Mouse (Mus musculus) Patski (cell line): Measurements from ENCODE around the gene Ces1g. TPM values are rescaled to one million over a fixed set of nuclear protein-coding genes. Genes with fewer than 3 reads are reported as not detected.

Source experiments
- ATAC-seq: fragments of 100-300 bp; one replicate; pipeline ENCODE4 v1.8.0; 2021
- CTCF ChIA-PET: fragments of 350-600 bp; sonication (Branson Sonifier 250); formaldehyde crosslinking; loops from one replicate; lab custom pipeline; 2022; ENCODE audit warnings: inconsistent platforms; lab: Charles Lee
- POLR2A ChIA-PET: fragments of 350-600 bp; sonication (Branson Sonifier 250); formaldehyde crosslinking; loops from one replicate; lab custom pipeline; 2022; ENCODE audit warnings: antibody characterized with exemption, inconsistent platforms; lab: Charles Lee
- DNase-seq: peaks from one replicate; pipeline ENCODE4 v3.0.0-alpha.2; 2011; ENCODE audit warnings: low read depth, low spot score
- H3K27me3 ChIP-seq: fragments of 371-371 bp; one replicate; pipeline ENCODE4 v1.5.1; 2021
- CTCF ChIP-seq: fragments of 100-300 bp; IDR thresholded peaks from one replicate; pipeline ENCODE4 v1.5.1; 2021
- in situ Hi-C: fragments of 300-500 bp; cut with MboI; formaldehyde crosslinking; loops from 3 replicates; pipeline ENCODE4 v1.11.1; 2018; ENCODE audit warnings: low pct_unique_long_range_greater_than_20kb, mixed read lengths
- polyA plus RNA-seq: library from polyadenylated mRNA; unstranded; gene quantifications from one replicate; pipeline ENCODE4 v1.2.3, GENCODE M21; 2021

Gene Ces1g
- polyA plus RNA-seq, 1 experiment from 2014 or later = 0.03 TPM

GRCm38 (mm10) chr8:93279556-93279955, 57.6 kb downstream of the Ces1g start, which contains the start of gene Ces1f:
Gene Ces1f, minus strand, starts transcription at chr8:93279747.
- ChIA-PET CTCF (no interaction called here), POLR2A (no interaction called here)
- no peaks in the 10 kb centered on the region for H3K27me3 ChIP-seq
- no peak for TF ChIP-seq CTCF
- DNase-seq = no peak
- no peak for ATAC-seq
- in situ Hi-C loops = no loop called here

GRCm38 (mm10) chr8:93278176-93278805, 58.8 kb downstream of the Ces1g start:
- ATAC-seq = no peak
- ChIA-PET CTCF (interaction anchor here (0.7 kb wide), 1 partner anchor 103 kb away, joined by 3 read pairs; no protein-coding TSS in a partner anchor), POLR2A (no interaction called here)
- H3K27me3 ChIP-seq = no peaks in the 10 kb centered on the region
- DNase-seq = no peak
- no peak for TF ChIP-seq CTCF
- in situ Hi-C loops = no loop called here

GRCm38 (mm10) chr8:93274609-93275008, 62.5 kb downstream of the Ces1g start:
- no peak for ATAC-seq
- no peak for DNase-seq
- no peak for TF ChIP-seq CTCF
- ChIA-PET POLR2A (no interaction called here), CTCF (interaction anchor here (1.1 kb wide), 1 partner anchor 10 kb away, joined by 3 read pairs; no protein-coding TSS in a partner anchor)
- in situ Hi-C loops = no loop called here
- H3K27me3 ChIP-seq = no peaks in the 10 kb centered on the region

GRCm38 (mm10) chr8:93273321-93273720, 63.8 kb downstream of the Ces1g start:
- DNase-seq (no peak), ATAC-seq (no peak)
- ChIA-PET POLR2A (interaction anchor here (0.6 kb wide), 1 partner anchor 313 kb away, joined by 3 read pairs; the partner anchor contains the start of gene Slc6a2), CTCF (interaction anchor here (1.4 kb wide), 1 partner anchor 9 kb away, joined by 4 read pairs; no protein-coding TSS in a partner anchor)
- H3K27me3 ChIP-seq = no peaks in the 10 kb centered on the region
- in situ Hi-C loops = no loop called here
- TF ChIP-seq CTCF = no peak

GRCm38 (mm10) chr8:93272686-93273085, 64.4 kb downstream of the Ces1g start:
- H3K27me3 ChIP-seq = no peaks in the 10 kb centered on the region
- CTCF ChIA-PET = interaction anchor here (1.4 kb wide), 1 partner anchor 10 kb away, joined by 4 read pairs; no protein-coding TSS in a partner anchor
- POLR2A ChIA-PET = no interaction called here
- no peak for DNase-seq
- TF ChIP-seq CTCF = no peak
- ATAC-seq = no peak
- in situ Hi-C loops = no loop called here

- no peak for DNase-seq
- POLR2A ChIA-PET = no interaction called here
- ATAC-seq = no peak
- in situ Hi-C loops = no loop called here
- H3K27me3 ChIP-seq = peaks cover 34% of the 10 kb centered on the region
- CTCF ChIA-PET = no interaction called here
- TF ChIP-seq CTCF = no peak
Observed at GRCm38 (mm10) chr8:93261436-93261835, 75.7 kb downstream of the Ces1g start.

- DNase-seq (no peak), ATAC-seq (no peak)
- peaks cover 18% of the 10 kb centered on the region for H3K27me3 ChIP-seq
- CTCF ChIA-PET = no interaction called here
- in situ Hi-C loops = no loop called here
- no peak for TF ChIP-seq CTCF
- POLR2A ChIA-PET = no interaction called here
Observed at GRCm38 (mm10) chr8:93252400-93252925, 84.6 kb downstream of the Ces1g start.

Other genes with a start within 250 kb of the Ces1g start
- gene Ces1c, start 206.0 kb downstream of the Ces1g start, polyA plus RNA-seq = not detected
- gene Ces1d, start 139.5 kb downstream of the Ces1g start, polyA plus RNA-seq = not detected
- gene Ces1e, start 107.7 kb downstream of the Ces1g start, polyA plus RNA-seq = not detected
- not detected for gene Ces1f, start 57.6 kb downstream of the Ces1g start, polyA plus RNA-seq
- gene Ces1h, start 42.4 kb upstream of the Ces1g start, polyA plus RNA-seq = not detected
- not detected for gene Ces5a, start 198.5 kb upstream of the Ces1g start, polyA plus RNA-seq